Mouse (Mus musculus) hindbrain, embryonic 11.5 days (tissue): ENCODE data around the gene Catsperz. TPM values are rescaled to one million over a fixed set of nuclear protein-coding genes. Genes with fewer than 3 reads are reported as not detected.

ENCODE experiments used
- ATAC-seq: fragments of 200-750 bp; cut with Nextera tagmentation; 2 replicates; pipeline ENCODE4 v1.8.0; 2017; ENCODE audit warnings: mild to moderate bottlenecking, moderate TSS enrichment, moderate library complexity; ENCODE audit not compliant: low FRiP score
- DNase-seq: peaks from one replicate; pipeline ENCODE4 v3.0.0-alpha.2; 2015; ENCODE audit warnings: low spot score
- H3K27ac ChIP-seq: fragments of 300-500 bp; sonication (generic); 2 replicates; pipeline ENCODE4 v1.5.1; 2014; ENCODE audit warnings: mild to moderate bottlenecking, low read depth, low read length
- H3K27me3 ChIP-seq: fragments of 300-500 bp; sonication (generic); 2 replicates; pipeline ENCODE4 v1.6.1; 2014; ENCODE audit warnings: mild to moderate bottlenecking, low read length, moderate library complexity, mixed read lengths; ENCODE audit not compliant: control insufficient read depth, insufficient read depth
- H3K36me3 ChIP-seq: fragments of 300-500 bp; sonication (generic); 2 replicates; pipeline ENCODE4 v1.6.1; 2014; ENCODE audit warnings: mild to moderate bottlenecking, low read length, moderate library complexity, mixed read lengths; ENCODE audit not compliant: control insufficient read depth, insufficient read depth
- H3K4me1 ChIP-seq: fragments of 300-500 bp; sonication (generic); replicated peaks from 2 replicates; pipeline ENCODE4 v1.6.1; 2014; ENCODE audit warnings: low read length, mixed read lengths; ENCODE audit not compliant: control insufficient read depth, insufficient read depth
- H3K4me2 ChIP-seq: fragments of 300-500 bp; sonication (generic); replicated peaks from 2 replicates; pipeline ENCODE4 v1.6.1; 2014; ENCODE audit warnings: mild to moderate bottlenecking, low read depth, low read length
- H3K4me3 ChIP-seq: fragments of 300-500 bp; sonication (generic); 2 replicates; pipeline ENCODE4 v1.5.1; 2014; ENCODE audit warnings: low read depth, low read length
- H3K9ac ChIP-seq: fragments of 300-500 bp; sonication (generic); 2 replicates; pipeline ENCODE4 v1.6.1; 2014; ENCODE audit warnings: low read depth, low read length
- H3K9me3 ChIP-seq: fragments of 300-500 bp; sonication (generic); 2 replicates; pipeline ENCODE4 v1.6.1; 2016; ENCODE audit warnings: low read length; ENCODE audit not compliant: control insufficient read depth
- WGBS: fragments of 180-500 bp; shearing (Covaris S2); extraction: QIAGEN DNeasy Blood & Tissue Kit; methylation state at CpG from one replicate; pipeline ENCODE4 v1.1.7; 2014; 5-methylcytosine and 5-hydroxymethylcytosine counted together
- polyA plus RNA-seq: library from polyadenylated mRNA; unstranded; fragments of >200 nt; fragmentation: Nextera tagmentation; extraction: Ambion mirVana; gene quantifications from 2 replicates; pipeline ENCODE4 v1.2.1, GENCODE M21; 2014

Gene Catsperz
- polyA plus RNA-seq, 1 experiment from 2014 or later: not detected

- ATAC-seq (no peak; the same call in 1 of the 2 replicates), DNase-seq (peak; percentile 43)
- no peaks in the 10 kb centered on the region for H3K9me3 ChIP-seq
- H3K4me2 ChIP-seq: peak overlapping the region; percentile 51
- H3K4me3 ChIP-seq: peak overlapping the region; percentile 26
- peak overlapping the region; percentile 27; the same call in 1 of the 2 replicates for H3K9ac ChIP-seq
- H3K27me3 ChIP-seq: peaks cover 65% of the 10 kb centered on the region
- H3K4me1 ChIP-seq: peaks cover 5% of the 10 kb centered on the region; the same call in 1 of the 2 replicates
- 5% methylated on average over 58 of the region's 58 CpGs for WGBS
- H3K36me3 ChIP-seq: no peaks in the 10 kb centered on the region
- H3K27ac ChIP-seq: no peak overlapping the region
Measured at GRCm38 (mm10) chr19:6933436-6934194, 8.4 kb upstream of the Catsperz start.

DNA sequence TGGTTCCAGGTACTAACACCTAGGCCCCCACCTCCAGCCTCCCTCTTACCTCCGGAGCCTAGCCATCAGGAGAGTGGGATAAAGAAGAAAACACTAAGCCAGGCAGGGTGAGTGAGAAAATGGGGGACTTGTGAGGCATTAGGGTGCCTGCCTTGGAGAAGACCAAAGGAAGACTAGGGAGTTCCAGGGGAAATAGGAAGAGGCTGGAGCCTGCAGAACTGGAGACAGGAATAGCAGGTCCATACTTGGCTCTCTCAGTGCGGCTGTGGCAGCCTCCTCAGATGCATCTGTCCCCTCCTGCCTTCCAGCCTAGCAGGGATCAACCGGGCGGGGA is 7.9 kb upstream of the Catsperz start:
- Histone ChIP-seq H3K36me3 (no peaks in the 10 kb centered on the region), H3K27ac (no peak overlapping the region), H3K27me3 (peaks cover 68% of the 10 kb centered on the region), H3K4me3 (no peak overlapping the region), H3K9ac (no peak overlapping the region), H3K4me1 (peaks cover 5% of the 10 kb centered on the region; the same call in 1 of the 2 replicates), H3K4me2 (no peak overlapping the region), H3K9me3 (no peaks in the 10 kb centered on the region)
- ATAC-seq (no peak), DNase-seq (no peak)
- 20% methylated on average over 4 of the region's 4 CpGs for WGBS

DNA sequence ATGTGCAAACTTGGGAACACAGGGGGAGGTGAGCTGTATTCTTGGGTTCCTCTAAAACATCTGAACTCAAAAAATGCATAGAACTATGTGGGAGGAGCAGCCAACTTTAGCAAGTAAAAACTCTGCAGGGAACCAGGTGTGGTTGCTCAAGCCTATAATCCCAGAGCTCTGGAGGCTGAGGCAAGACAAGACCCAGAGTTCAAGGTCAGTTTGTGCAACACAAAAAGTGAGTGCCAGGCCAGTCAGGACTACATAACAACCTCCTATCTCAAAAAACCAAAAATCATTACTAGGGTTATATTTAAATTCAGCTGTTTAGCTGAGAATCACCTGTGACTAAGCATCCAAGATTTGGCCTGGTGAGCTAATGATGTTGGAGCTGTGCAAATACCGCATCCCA is 6.8 kb upstream of the Catsperz start:
- DNase-seq: no peak
- no peak overlapping the region for H3K4me2 ChIP-seq
- ATAC-seq: no peak
- H3K9me3 ChIP-seq: no peaks in the 10 kb centered on the region
- no peaks in the 10 kb centered on the region for H3K36me3 ChIP-seq
- H3K4me1 ChIP-seq: peaks cover 5% of the 10 kb centered on the region; the same call in 1 of the 2 replicates
- no peak overlapping the region for H3K9ac ChIP-seq
- 50% methylated on average over 1 of the region's 1 CpGs for WGBS
- H3K4me3 ChIP-seq: no peak overlapping the region
- no peak overlapping the region for H3K27ac ChIP-seq
- peaks cover 79% of the 10 kb centered on the region for H3K27me3 ChIP-seq

DNA sequence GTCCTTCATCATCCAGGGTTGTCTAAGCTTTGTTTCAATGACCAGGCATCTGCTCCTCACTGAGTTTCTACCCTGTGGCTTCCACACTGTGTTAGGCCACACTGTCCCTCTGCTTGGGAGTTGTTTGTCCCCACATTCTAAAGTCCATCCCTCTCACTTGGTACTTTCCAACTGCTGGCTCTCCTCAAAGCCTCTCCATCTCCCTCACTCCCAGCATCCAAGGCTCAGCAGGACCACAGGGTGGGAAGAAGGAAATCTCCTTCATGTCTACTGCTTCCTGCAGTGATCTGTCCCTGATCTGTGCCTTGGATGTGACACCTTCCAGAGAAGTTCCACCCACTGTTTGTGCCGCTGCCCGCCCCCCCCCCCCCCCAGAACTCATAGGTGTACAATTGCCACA is 5.8 kb upstream of the Catsperz start:
- Histone ChIP-seq H3K27ac (no peak overlapping the region), H3K4me2 (no peak overlapping the region), H3K4me3 (no peak overlapping the region), H3K27me3 (peaks cover 86% of the 10 kb centered on the region), H3K36me3 (no peaks in the 10 kb centered on the region), H3K4me1 (peaks cover 5% of the 10 kb centered on the region; the same call in 1 of the 2 replicates), H3K9ac (no peak overlapping the region), H3K9me3 (no peaks in the 10 kb centered on the region)
- ATAC-seq (no peak), DNase-seq (no peak)
- WGBS: 0% methylated on average over 2 of the region's 2 CpGs

DNA sequence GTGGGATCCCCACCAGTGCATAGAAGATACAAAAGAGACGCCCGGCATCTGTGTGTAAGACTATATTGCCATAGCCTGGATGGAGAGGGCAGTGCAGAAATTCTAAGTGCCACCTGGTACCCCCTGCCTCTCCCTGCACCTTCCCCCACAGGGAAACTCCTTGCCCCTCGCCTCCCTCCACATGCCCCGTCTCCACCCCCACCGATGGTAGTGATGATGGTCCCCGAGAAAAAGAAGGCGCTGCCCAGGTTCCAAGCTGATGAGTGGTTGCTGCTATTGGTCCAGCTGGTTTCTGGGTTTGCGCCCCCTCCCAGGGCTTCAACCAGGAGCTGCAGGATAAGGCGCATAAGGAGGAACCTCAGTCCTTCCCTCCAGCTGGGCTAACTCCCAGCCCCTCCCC is 2.9 kb upstream of the Catsperz start:
- Histone ChIP-seq H3K27me3 (peaks cover 84% of the 10 kb centered on the region), H3K36me3 (no peaks in the 10 kb centered on the region), H3K27ac (no peak overlapping the region), H3K9ac (no peak overlapping the region), H3K4me1 (0 out of 2 replicates have a peak, but pooled peaks cover 7% of the 10 kb centered on the region), H3K9me3 (no peaks in the 10 kb centered on the region), H3K4me2 (no peak overlapping the region), H3K4me3 (no peak overlapping the region)
- no peak for DNase-seq
- WGBS: 14% methylated on average over 9 of the region's 9 CpGs
- no peak for ATAC-seq

- Histone ChIP-seq H3K36me3 (no peaks in the 10 kb centered on the region), H3K9me3 (no peaks in the 10 kb centered on the region), H3K4me3 (peak overlapping the region; percentile 16; the same call in 1 of the 2 replicates), H3K4me2 (peak overlapping the region; percentile 18; the same call in 1 of the 2 replicates), H3K4me1 (0 out of 2 replicates have a peak, but pooled peaks cover 7% of the 10 kb centered on the region), H3K27ac (no peak overlapping the region), H3K27me3 (peaks cover 76% of the 10 kb centered on the region), H3K9ac (no peak overlapping the region)
- 11% methylated on average over 26 of the region's 26 CpGs for WGBS
- DNase-seq (peak; percentile 50), ATAC-seq (no peak)
Measured at GRCm38 (mm10) chr19:6926559-6927255, 1.5 kb upstream of the Catsperz start.

GRCm38 (mm10) chr19:6925611-6926329 is 590 bp upstream of the Catsperz start:
- Histone ChIP-seq H3K9me3 (no peaks in the 10 kb centered on the region), H3K4me2 (no peak overlapping the region), H3K4me3 (peak overlapping the region; percentile 8; the same call in 1 of the 2 replicates), H3K4me1 (peaks cover 7% of the 10 kb centered on the region; the same call in 1 of the 2 replicates), H3K9ac (no peak overlapping the region), H3K36me3 (no peaks in the 10 kb centered on the region), H3K27me3 (peaks cover 67% of the 10 kb centered on the region), H3K27ac (no peak overlapping the region)
- 5% methylated on average over 38 of the region's 40 CpGs for WGBS
- ATAC-seq: no peak
- peak; percentile 42 for DNase-seq

GRCm38 (mm10) chr19:6924461-6925306 is 496 bp downstream of the Catsperz start:
- H3K36me3 ChIP-seq: no peaks in the 10 kb centered on the region
- no peak overlapping the region for H3K9ac ChIP-seq
- H3K4me3 ChIP-seq: no peak overlapping the region
- H3K4me1 ChIP-seq: peaks cover 13% of the 10 kb centered on the region; the same call in 1 of the 2 replicates
- peak; percentile 85 for DNase-seq
- H3K27me3 ChIP-seq: peaks cover 62% of the 10 kb centered on the region
- ATAC-seq: no peak
- 3% methylated on average over 39 of the region's 39 CpGs for whole genome bisulfite sequencing
- no peak overlapping the region for H3K4me2 ChIP-seq
- no peak overlapping the region for H3K27ac ChIP-seq
- H3K9me3 ChIP-seq: no peaks in the 10 kb centered on the region
